Mouse (Mus musculus) embryonic facial prominence, embryonic 13.5 days (tissue): ENCODE data around the gene Ppp2r5c. TPM values are rescaled to one million over a fixed set of nuclear protein-coding genes. Genes with fewer than 3 reads are reported as not detected.

Source experiments
- ATAC-seq: fragments of 200-750 bp; cut with Nextera tagmentation; 2 replicates; pipeline ENCODE4 v1.8.0; 2017; ENCODE audit warnings: low read depth; ENCODE audit not compliant: insufficient number of reproducible peaks, insufficient read depth, low FRiP score, low TSS enrichment
- H3K27ac ChIP-seq: fragments of 300-500 bp; sonication (generic); 2 replicates; pipeline ENCODE4 v1.5.1; 2015; ENCODE audit warnings: moderate library complexity, mild to moderate bottlenecking, inconsistent platforms
- H3K27me3 ChIP-seq: fragments of 300-500 bp; sonication (generic); 2 replicates; pipeline ENCODE4 v1.6.1; 2015; ENCODE audit warnings: mild to moderate bottlenecking, inconsistent platforms
- H3K36me3 ChIP-seq: fragments of 300-500 bp; sonication (generic); 2 replicates; pipeline ENCODE4 v1.6.1; 2015; ENCODE audit warnings: mild to moderate bottlenecking, inconsistent platforms
- H3K4me1 ChIP-seq: fragments of 300-500 bp; sonication (generic); 2 replicates; pipeline ENCODE4 v1.6.1; 2015; ENCODE audit warnings: inconsistent platforms
- H3K4me2 ChIP-seq: fragments of 300-500 bp; sonication (generic); 2 replicates; pipeline ENCODE4 v1.6.1; 2015; ENCODE audit warnings: moderate library complexity, mild to moderate bottlenecking, inconsistent platforms
- H3K4me3 ChIP-seq: fragments of 300-500 bp; sonication (generic); 2 replicates; pipeline ENCODE4 v1.5.1; 2015; ENCODE audit warnings: mild to moderate bottlenecking, inconsistent platforms
- H3K9ac ChIP-seq: fragments of 300-500 bp; sonication (generic); 2 replicates; pipeline ENCODE4 v1.6.1; 2015; ENCODE audit warnings: mild to moderate bottlenecking, inconsistent platforms
- H3K9me3 ChIP-seq: fragments of 300-500 bp; sonication (generic); 2 replicates; pipeline ENCODE4 v1.6.1; 2016; ENCODE audit warnings: inconsistent platforms
- WGBS: fragments of 180-500 bp; shearing (Covaris S2); methylation state at CpG from one replicate; pipeline ENCODE4 v1.1.7; 2015; ENCODE audit warnings: mixed read lengths; 5-methylcytosine and 5-hydroxymethylcytosine counted together
- polyA plus RNA-seq: library from polyadenylated mRNA; unstranded; fragments of >200 nt; fragmentation: Nextera tagmentation; extraction: Ambion mirVana; gene quantifications from 2 replicates; pipeline ENCODE4 v1.2.1, GENCODE M21; 2015

Ppp2r5c gene
- polyA plus RNA-seq, 1 experiment from 2014 or later, result 151 TPM

DNA sequence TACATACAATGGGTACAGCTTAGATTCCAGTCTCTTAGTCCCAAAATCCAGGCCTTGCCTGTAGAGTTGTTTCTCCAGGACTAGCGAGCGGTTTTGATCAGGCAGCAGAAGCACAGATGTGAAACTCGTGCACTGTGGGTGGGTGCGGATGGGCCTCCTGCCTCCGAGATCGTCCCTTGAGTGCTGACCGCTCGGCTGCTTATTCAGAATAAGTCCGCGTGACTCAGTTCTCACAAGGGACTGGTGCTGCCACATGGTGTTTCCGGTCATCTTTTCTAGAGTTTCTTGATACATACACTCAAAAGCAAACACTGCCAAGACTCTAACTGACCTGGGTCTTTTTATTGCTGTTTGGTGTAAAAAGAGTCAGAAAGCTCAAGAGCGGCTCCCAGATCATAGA is 100.7 kb downstream of the Ppp2r5c start:
- 93% methylated on average over 12 of the region's 12 CpGs for WGBS
- H3K36me3 ChIP-seq, result peaks cover 72% of the 10 kb centered on the region
- H3K4me2 ChIP-seq, result no peak overlapping the region
- no peaks in the 10 kb centered on the region for H3K4me1 ChIP-seq
- H3K9me3 ChIP-seq, result no peaks in the 10 kb centered on the region
- no peaks in the 10 kb centered on the region for H3K27me3 ChIP-seq
- no peak for ATAC-seq
- H3K4me3 ChIP-seq, result no peak overlapping the region
- H3K9ac ChIP-seq, result no peak overlapping the region
- no peak overlapping the region for H3K27ac ChIP-seq

DNA sequence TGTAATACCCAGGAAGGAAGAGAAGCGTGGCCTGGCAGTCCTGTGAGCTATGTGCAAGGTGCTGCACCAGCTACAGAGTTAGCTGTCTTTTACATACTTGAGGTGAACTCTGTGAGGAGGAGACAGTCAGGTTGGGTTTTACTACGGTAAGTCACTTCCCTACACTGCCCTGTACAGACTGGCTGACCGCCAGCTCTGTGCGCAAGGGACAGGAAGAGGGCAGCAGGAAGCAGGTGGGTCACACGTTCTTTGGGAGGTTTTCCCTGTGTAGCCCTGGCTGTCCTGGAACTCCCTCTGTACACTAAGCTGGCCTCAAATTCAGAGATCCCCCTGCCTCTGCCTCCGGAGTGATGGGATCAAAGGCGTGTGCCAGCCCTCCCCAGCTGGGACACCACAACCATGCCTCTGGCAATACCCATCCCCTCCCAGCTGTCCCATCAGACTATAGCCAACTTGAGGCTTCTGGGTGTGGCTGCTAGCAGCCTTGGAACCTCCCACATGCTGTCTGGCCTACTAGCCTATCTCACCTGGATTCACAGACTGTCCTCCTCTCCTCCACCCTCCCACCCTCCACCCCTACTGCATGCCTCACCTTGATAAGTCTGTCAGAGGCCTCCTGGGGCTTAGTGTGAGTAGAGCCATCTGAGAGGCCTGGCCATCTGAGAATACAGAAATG is 102.7 kb downstream of the Ppp2r5c start:
- Histone ChIP-seq H3K27ac (no peak overlapping the region), H3K36me3 (peaks cover 87% of the 10 kb centered on the region), H3K9me3 (no peaks in the 10 kb centered on the region), H3K4me1 (no peaks in the 10 kb centered on the region), H3K27me3 (no peaks in the 10 kb centered on the region), H3K4me3 (no peak overlapping the region), H3K9ac (no peak overlapping the region), H3K4me2 (no peak overlapping the region)
- 86% methylated on average over 7 of the region's 7 CpGs for WGBS
- ATAC-seq, result 0 out of 2 replicates have a peak, but pooled peaks have one; percentile 37

DNA sequence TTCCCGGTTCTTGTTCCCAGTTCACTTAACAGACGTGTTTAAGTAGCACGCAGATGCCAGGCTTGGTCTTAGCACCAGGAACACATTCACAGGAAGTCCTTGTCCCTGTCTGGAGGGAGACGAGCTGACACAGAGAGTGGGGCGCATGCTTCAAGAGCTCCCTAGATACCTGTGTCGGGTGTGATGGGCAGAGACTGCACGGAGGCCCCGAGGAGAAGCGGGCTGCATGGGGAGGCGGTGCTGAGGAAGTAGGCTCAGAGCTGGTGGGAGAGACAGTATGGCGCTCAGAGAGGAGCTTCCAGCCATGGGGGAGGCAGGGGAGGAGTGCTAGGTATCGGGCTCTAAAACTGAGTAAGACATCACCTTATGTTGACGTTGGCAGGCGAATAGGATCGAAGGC is 103.4 kb downstream of the Ppp2r5c start:
- no peak overlapping the region for H3K9ac ChIP-seq
- ATAC-seq, result no peak

DNA sequence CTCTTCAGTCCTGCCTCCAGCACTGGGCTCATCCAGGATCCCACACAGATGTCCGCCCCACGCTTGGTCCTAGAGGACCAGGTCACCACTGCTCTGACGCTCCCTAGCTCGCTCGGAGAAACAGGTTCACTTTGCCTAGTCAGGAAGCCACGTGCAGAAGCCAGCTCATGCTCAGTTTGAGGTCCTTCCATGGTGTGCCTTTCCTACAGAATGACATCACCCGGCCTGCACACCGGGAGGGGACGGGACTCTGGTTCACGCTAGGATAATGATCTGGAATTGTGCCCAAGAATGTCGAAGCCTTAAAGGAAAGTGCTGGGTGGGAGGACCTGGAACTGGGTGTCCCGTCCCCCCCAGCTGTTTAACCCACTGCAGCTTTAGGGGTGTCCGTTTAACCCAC is 105.2 kb downstream of the Ppp2r5c start:
- WGBS, result 83% methylated on average over 13 of the region's 13 CpGs
- peaks cover 88% of the 10 kb centered on the region for H3K36me3 ChIP-seq

More for the DNA sequence above, 103.4 kb downstream of the Ppp2r5c start:
- H3K4me1 ChIP-seq, result no peaks in the 10 kb centered on the region
- H3K4me2 ChIP-seq, result no peak overlapping the region
- H3K4me3 ChIP-seq, result no peak overlapping the region
- H3K27me3 ChIP-seq, result no peaks in the 10 kb centered on the region
- no peaks in the 10 kb centered on the region for H3K9me3 ChIP-seq
- no peak overlapping the region for H3K27ac ChIP-seq
- peaks cover 88% of the 10 kb centered on the region for H3K36me3 ChIP-seq
- WGBS, result 91% methylated on average over 15 of the region's 15 CpGs

GRCm38 (mm10) chr12:110553362-110553761 is 106.4 kb downstream of the Ppp2r5c start:
- Histone ChIP-seq H3K27ac (no peak overlapping the region), H3K9ac (no peak overlapping the region), H3K4me2 (no peak overlapping the region), H3K4me3 (no peak overlapping the region), H3K27me3 (no peaks in the 10 kb centered on the region), H3K9me3 (no peaks in the 10 kb centered on the region), H3K4me1 (no peaks in the 10 kb centered on the region), H3K36me3 (peaks cover 90% of the 10 kb centered on the region)
- no peak for ATAC-seq
- WGBS, result 89% methylated on average over 5 of the region's 5 CpGs

More for the DNA sequence above, 105.2 kb downstream of the Ppp2r5c start:
- ATAC-seq, result no peak
- no peaks in the 10 kb centered on the region for H3K9me3 ChIP-seq
- 0 out of 2 replicates have a peak overlapping the region, but pooled peaks have one; percentile 4 for H3K27ac ChIP-seq
- H3K27me3 ChIP-seq, result no peaks in the 10 kb centered on the region
- H3K4me2 ChIP-seq, result no peak overlapping the region
- no peak overlapping the region for H3K9ac ChIP-seq
- no peak overlapping the region for H3K4me3 ChIP-seq
- H3K4me1 ChIP-seq, result no peaks in the 10 kb centered on the region

GRCm38 (mm10) chr12:110555536-110556240 is 108.8 kb downstream of the Ppp2r5c start:
- no peak for ATAC-seq
- Histone ChIP-seq H3K9ac (no peak overlapping the region), H3K9me3 (no peaks in the 10 kb centered on the region), H3K27ac (no peak overlapping the region), H3K36me3 (peaks cover 91% of the 10 kb centered on the region), H3K4me1 (no peaks in the 10 kb centered on the region), H3K4me3 (no peak overlapping the region), H3K27me3 (no peaks in the 10 kb centered on the region), H3K4me2 (no peak overlapping the region)
- 82% methylated on average over 21 of the region's 21 CpGs for WGBS

GRCm38 (mm10) chr12:110556861-110557628 is 110.1 kb downstream of the Ppp2r5c start:
- no peaks in the 10 kb centered on the region for H3K27me3 ChIP-seq
- 59% methylated on average over 18 of the region's 18 CpGs for WGBS
- H3K36me3 ChIP-seq, result peaks cover 98% of the 10 kb centered on the region
- no peaks in the 10 kb centered on the region for H3K9me3 ChIP-seq
- ATAC-seq, result no peak
- H3K27ac ChIP-seq, result no peak overlapping the region
- H3K9ac ChIP-seq, result no peak overlapping the region
- no peak overlapping the region for H3K4me3 ChIP-seq
- no peak overlapping the region for H3K4me2 ChIP-seq
- H3K4me1 ChIP-seq, result no peaks in the 10 kb centered on the region

GRCm38 (mm10) chr12:110558175-110558574 is 111.3 kb downstream of the Ppp2r5c start:
- H3K9ac ChIP-seq, result no peak overlapping the region
- H3K27me3 ChIP-seq, result no peaks in the 10 kb centered on the region
- peaks cover 96% of the 10 kb centered on the region for H3K36me3 ChIP-seq
- 95% methylated on average over 7 of the region's 7 CpGs for WGBS
- H3K27ac ChIP-seq, result no peak overlapping the region
- ATAC-seq, result no peak
- H3K9me3 ChIP-seq, result no peaks in the 10 kb centered on the region
- H3K4me2 ChIP-seq, result no peak overlapping the region
- no peaks in the 10 kb centered on the region for H3K4me1 ChIP-seq
- no peak overlapping the region for H3K4me3 ChIP-seq

DNA sequence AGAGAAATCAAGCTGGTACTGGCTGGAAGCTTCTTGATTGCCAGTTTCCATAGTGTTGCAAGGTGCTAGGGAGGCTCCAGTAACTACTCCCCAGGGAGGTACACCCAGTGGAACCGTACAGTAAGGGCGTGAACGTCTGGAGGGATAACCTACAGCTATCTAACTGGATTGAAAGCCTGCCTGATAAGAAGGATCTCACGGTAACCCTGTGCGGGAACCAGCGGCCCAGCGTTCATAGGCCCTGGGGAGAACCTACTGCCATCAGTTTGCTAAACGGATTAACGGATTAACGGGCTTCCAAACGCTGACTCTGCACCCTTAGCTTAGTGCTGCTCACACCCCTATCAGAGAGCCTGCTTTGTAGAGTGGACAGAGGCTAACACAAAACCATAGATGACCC is 116.5 kb downstream of the Ppp2r5c start:
- Histone ChIP-seq H3K9me3 (no peaks in the 10 kb centered on the region), H3K4me1 (no peaks in the 10 kb centered on the region), H3K9ac (no peak overlapping the region), H3K36me3 (peaks cover 95% of the 10 kb centered on the region), H3K4me2 (no peak overlapping the region), H3K27ac (no peak overlapping the region), H3K4me3 (no peak overlapping the region), H3K27me3 (no peaks in the 10 kb centered on the region)
- 93% methylated on average over 11 of the region's 11 CpGs for WGBS
- no peak for ATAC-seq

- Histone ChIP-seq H3K27ac (no peak overlapping the region), H3K4me3 (no peak overlapping the region), H3K36me3 (peaks cover 94% of the 10 kb centered on the region), H3K4me2 (no peak overlapping the region), H3K27me3 (no peaks in the 10 kb centered on the region), H3K4me1 (no peaks in the 10 kb centered on the region), H3K9ac (no peak overlapping the region), H3K9me3 (no peaks in the 10 kb centered on the region)
- ATAC-seq, result no peak
- WGBS, result 94% methylated on average over 11 of the region's 11 CpGs
Observed at GRCm38 (mm10) chr12:110564848-110565247, 117.9 kb downstream of the Ppp2r5c start.

- 93% methylated on average over 9 of the region's 9 CpGs for WGBS
Observed at GRCm38 (mm10) chr12:110566366-110566765, 119.4 kb downstream of the Ppp2r5c start.

More at GRCm38 (mm10) chr12:110566366-110566765, 119.4 kb downstream of the Ppp2r5c start:
- no peak overlapping the region for H3K27ac ChIP-seq
- H3K4me1 ChIP-seq, result no peaks in the 10 kb centered on the region
- H3K9me3 ChIP-seq, result no peaks in the 10 kb centered on the region
- H3K27me3 ChIP-seq, result no peaks in the 10 kb centered on the region
- H3K36me3 ChIP-seq, result peaks cover 92% of the 10 kb centered on the region
- H3K9ac ChIP-seq, result no peak overlapping the region
- H3K4me3 ChIP-seq, result no peak overlapping the region
- ATAC-seq, result no peak
- no peak overlapping the region for H3K4me2 ChIP-seq
